Mouse (Mus musculus) liver, adult (tissue): ENCODE results near the gene B4gat1.

Experiments
- GATA4 ChIP-seq: IDR thresholded peaks from 2 replicates; pipeline ENCODE4 v1.6.1; 2014; ENCODE audit warnings: mild to moderate bottlenecking, low read length; ENCODE audit not compliant: insufficient replicate concordance

B4gat1 gene

GRCm38 (mm10) chr19:5067040-5067799, 28.6 kb downstream of the B4gat1 start:
- no peak for TF ChIP-seq GATA4

- no peak for TF ChIP-seq GATA4
Observed at GRCm38 (mm10) chr19:5067867-5068569, 29.4 kb downstream of the B4gat1 start, which contains the start of gene Cd248. Cd248 (plus strand) TSS chr19:5068078.

GRCm38 (mm10) chr19:5068570-5069234, 30.1 kb downstream of the B4gat1 start:
- TF ChIP-seq GATA4, result no peak

GRCm38 (mm10) chr19:5069486-5069885, 30.9 kb downstream of the B4gat1 start:
- TF ChIP-seq GATA4, result no peak

- TF ChIP-seq GATA4, result no peak
Observed at GRCm38 (mm10) chr19:5069978-5070377, 31.4 kb downstream of the B4gat1 start.

- no peak for TF ChIP-seq GATA4
Observed at GRCm38 (mm10) chr19:5071077-5071476, 32.5 kb downstream of the B4gat1 start.

- no peak for TF ChIP-seq GATA4
Observed at GRCm38 (mm10) chr19:5071545-5072369, 33.1 kb downstream of the B4gat1 start.

GRCm38 (mm10) chr19:5072389-5073019, 33.9 kb downstream of the B4gat1 start:
- TF ChIP-seq GATA4, result no peak

GRCm38 (mm10) chr19:5073028-5073427, 34.4 kb downstream of the B4gat1 start:
- TF ChIP-seq GATA4, result no peak

- no peak for TF ChIP-seq GATA4
Observed at GRCm38 (mm10) chr19:5073518-5073917, 34.9 kb downstream of the B4gat1 start.

- no peak for TF ChIP-seq GATA4
Observed at GRCm38 (mm10) chr19:5079279-5079678, 40.7 kb downstream of the B4gat1 start.

GRCm38 (mm10) chr19:5082005-5082404, 43.4 kb downstream of the B4gat1 start:
- TF ChIP-seq GATA4, result no peak

- TF ChIP-seq GATA4, result no peak
Observed at GRCm38 (mm10) chr19:5082596-5082995, 44.0 kb downstream of the B4gat1 start.
